Mouse (Mus musculus): ENCODE measurements around the gene Pdcd1.

GRCm38 (mm10) chr1:94027506-94028108, 24.7 kb downstream of the Pdcd1 start:
- no peak for TF ChIP-seq POLR2A (IDR thresholded peaks at IDR 0.05; ENCODE audit: borderline replicate concordance, insufficient read depth, low read length)
- no peak for TF ChIP-seq CTCF (IDR thresholded peaks at IDR 0.05; ENCODE audit: borderline replicate concordance, insufficient read depth, low read depth, low read length)

All from cerebellum, adult 2 months (tissue).